Mouse (Mus musculus) natural killer cell, adult 2 months (primary cell): ENCODE measurements around the gene Eif3l.
"Not testable (repeated sequence)": the region's sequence is repeated elsewhere in the genome, so short reads cannot be mapped to it uniquely, and the experiment has no call there.

ENCODE experiments used
- DNase-seq, 2 experiments: peaks; one replicate each; pipeline ENCODE4 v3.0.0; 2022; ENCODE audit warnings: low spot score in 2 of 2

Gene Eif3l

DNA sequence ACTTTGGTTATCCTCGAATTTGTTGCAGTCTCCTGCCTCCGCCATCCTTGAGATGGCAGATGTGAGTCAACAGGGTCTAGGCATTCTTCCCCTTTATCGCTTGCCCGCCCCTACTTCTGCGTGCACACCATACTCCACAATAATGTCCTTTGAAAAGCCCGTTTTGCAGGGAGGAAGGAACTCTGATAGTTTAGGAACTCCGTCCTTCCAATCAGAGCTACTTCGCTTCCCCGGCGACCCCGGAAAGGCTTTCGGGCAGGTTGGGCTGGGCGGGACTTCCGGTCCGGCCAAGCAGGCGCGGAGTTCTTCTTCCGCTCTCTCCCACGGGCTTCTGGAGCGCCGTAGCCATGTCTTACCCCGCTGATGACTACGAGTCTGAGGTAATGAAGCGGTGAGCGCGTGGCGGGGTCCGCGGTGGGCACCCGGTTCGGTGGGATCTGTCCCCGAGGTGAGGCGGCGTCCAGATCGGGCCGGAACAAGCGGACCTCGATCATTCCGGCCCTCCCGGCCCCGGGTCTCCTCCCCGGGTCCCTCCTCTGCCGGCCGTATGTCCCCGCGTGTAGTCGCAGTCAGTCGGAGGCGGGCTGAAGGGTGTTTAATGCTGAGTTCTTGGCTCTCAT is at the start of gene Eif3l:
Gene Eif3l (plus strand): TSS at position 267 of the 620 bp plus-strand sequence.
- DNase-seq: peak; percentile 65 to 72

- DNase-seq: no peak
Measured at GRCm38 (mm10) chr15:79025687-79026308, 49.2 kb upstream of the Eif3l start.

GRCm38 (mm10) chr15:79026511-79027290 is 48.3 kb upstream of the Eif3l start:
- DNase-seq: no peak

- DNase-seq: no peak
Measured at GRCm38 (mm10) chr15:79027291-79028205, 47.4 kb upstream of the Eif3l start.

GRCm38 (mm10) chr15:79028237-79028738 is 46.7 kb upstream of the Eif3l start, which contains the start of gene H1f0:
H1f0 (plus strand) TSS chr15:79028450.
- peak; percentile 67 to 73 for DNase-seq

DNA sequence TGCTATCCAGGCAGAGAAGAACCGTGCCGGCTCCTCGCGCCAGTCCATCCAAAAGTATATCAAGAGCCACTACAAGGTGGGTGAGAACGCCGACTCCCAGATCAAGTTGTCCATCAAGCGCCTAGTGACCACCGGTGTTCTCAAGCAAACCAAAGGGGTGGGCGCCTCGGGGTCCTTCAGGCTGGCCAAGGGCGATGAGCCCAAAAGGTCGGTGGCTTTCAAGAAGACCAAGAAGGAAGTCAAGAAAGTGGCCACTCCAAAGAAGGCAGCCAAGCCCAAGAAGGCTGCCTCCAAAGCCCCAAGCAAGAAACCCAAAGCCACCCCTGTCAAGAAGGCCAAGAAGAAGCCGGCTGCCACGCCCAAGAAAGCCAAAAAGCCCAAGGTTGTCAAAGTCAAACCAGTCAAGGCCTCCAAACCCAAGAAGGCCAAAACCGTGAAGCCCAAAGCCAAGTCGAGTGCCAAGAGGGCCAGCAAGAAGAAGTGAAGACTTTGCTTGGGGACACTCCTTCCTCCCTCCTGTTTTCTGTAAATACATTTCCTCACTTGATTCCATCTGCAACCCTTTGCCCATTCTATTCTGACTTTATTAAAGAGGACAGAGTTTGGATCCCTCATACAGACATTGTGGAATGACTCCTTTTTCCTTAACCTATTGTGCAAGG is 46.0 kb upstream of the Eif3l start:
- no peak for DNase-seq

- DNase-seq: no peak
Measured at GRCm38 (mm10) chr15:79029519-79030241, 45.3 kb upstream of the Eif3l start.

- DNase-seq: peak; percentile 38 to 45
Measured at GRCm38 (mm10) chr15:79030551-79031435, 44.2 kb upstream of the Eif3l start.

DNA sequence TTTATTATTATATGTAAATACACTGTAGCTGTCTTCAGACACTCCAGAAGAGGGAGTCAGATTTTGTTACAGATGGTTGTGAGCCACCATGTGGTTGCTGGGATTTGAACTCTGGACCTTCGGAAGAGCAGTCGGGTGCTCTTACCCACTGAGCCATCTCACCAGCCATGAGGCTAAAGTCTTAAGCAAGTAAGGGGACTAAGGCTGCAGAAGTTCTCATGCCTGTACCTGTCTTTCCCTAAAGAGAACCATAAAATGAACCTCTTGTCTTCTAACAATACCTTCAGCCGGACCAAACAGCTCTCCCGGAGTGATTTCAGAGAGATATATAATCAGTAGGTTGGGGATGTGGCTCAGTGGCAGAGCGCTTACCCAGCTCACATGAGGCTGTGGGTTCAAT is 43.1 kb upstream of the Eif3l start:
- DNase-seq: not testable (repeated sequence)

DNA sequence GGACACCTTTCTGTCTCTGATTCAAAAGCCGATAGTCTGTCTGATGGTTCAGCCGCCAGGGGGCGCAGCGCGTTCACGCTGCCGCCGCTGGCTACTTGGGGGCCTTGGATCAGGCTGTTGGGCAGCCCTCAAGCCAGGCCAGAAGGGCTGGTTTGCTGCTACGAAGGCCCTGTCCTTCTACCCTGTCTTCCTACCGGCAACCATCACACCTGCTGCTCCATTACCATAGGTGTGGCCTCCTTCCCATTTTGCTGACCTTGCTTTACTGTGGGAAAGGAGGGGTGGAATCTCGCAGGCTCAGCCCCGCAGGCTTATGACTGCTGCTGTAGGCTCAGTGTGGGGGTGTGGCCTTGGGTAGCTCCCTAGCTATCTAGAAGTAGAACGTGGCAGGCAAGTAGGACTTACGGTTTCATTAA is 37.1 kb upstream of the Eif3l start:
- DNase-seq: peak; percentile 62 to 74

DNA sequence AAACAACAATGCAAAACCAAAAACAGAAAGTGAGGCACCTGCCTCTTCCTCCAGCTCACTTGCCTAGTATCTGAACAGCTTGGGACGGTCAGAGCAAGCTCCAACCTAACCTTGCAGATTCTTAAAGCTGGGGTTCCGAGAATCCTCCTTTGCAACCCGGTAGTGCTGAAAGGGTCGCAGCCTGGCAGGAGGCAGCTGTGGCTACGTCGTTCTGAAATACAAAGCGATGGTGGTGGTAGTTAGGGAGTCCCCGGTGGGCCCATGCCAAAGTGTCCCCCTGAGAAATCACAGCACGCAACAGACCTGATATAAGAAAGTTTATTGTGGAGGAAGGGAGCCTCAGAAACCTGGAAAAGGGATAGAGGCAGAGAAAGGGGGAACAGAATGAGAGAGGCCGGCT is 36.6 kb upstream of the Eif3l start:
- no peak for DNase-seq

DNA sequence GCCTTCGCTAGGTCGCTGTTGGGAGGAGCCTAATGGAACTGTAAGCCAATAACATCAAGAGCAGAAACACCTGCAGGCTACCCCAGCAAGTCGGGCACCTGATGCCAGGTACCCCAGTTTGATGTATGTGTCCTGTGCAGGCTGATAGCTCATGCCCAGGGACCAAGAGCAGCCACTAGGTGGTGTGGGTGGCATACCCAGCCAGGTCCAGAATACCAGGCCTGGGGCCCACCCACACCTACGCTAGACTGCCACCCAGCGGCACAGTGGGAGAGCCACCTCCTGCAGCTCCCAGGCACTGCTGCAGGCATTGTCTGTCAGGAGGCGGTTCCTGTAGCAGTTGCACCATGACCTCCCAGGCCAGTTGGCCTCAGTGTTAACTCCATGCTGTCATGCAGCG is 36.1 kb upstream of the Eif3l start:
- DNase-seq: peak; percentile 77 to 88

DNA sequence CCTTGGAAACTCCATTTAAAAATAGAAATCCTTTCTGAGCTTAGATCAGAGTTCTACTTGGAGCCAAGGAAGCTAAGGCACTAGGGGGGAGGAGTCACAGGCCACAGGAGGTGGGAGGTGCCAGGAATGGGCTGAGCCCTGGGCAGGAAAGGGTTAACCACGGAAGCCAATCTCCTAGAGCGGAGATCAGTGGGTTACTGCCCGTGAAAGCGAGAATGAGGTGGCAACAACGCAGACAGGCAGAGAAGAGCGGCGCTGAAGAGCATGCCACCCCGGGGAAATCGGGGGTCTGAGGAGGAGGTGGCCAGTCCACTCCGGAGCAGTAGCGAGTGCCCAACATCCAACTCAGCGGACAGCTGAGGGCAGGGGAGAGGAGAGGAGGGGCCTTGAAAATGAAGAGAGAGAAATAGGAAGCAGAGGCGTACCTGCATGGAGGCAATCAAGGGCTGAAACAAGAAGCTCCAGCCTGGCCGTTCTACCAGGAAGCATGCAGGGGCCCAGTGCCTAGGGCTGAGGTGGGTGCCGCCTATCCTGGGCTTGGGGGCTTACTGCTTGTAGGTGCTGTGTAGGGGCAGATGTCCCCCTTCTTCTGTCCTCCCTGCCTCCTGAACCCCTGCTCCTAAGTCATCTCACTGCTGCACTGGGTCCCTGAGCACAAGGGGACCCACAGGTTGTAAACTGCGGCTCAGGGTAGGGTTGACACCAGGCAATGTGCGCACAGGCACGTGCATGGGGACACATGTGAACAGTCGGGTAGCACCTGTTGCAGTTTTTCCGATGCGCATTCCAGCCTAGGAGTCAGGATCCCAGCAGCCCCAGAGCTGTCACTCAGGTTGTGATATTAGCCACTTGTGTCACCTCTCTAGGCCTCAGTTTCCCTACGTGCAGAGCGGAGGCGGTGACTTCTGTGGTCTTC is 34.2 kb upstream of the Eif3l start:
- no peak for DNase-seq

DNA sequence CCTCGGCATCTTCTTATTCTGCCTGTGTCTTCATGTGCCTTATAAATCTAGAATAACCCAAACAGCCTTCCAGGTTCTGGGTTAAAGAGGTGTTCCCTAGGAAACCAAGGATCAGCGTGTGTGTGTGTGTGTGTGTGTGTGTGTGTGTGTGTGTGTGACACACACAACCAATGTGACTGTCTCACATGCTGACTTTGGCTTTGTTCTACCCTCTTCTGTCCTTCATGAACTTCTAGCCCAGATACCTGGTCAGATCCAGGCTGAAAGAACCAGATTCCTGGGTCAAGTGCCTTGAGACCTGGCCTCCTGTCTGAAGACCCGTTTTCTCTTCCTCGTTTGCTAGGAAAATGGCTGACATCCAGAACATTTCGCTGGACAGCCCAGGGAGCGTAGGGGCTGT is 33.4 kb upstream of the Eif3l start, which contains the start of gene Galr3:
Gene Galr3 (plus strand): TSS at position 301 of the 400 bp plus-strand sequence.
- no peak for DNase-seq

GRCm38 (mm10) chr15:79042721-79043491 is 32.1 kb upstream of the Eif3l start:
- no peak for DNase-seq

- no peak for DNase-seq
Measured at GRCm38 (mm10) chr15:79044837-79045236, 30.1 kb upstream of the Eif3l start.

GRCm38 (mm10) chr15:79048186-79048585 is 26.8 kb upstream of the Eif3l start:
- DNase-seq: no peak
